Mouse (Mus musculus) lung, postnatal 0 days (tissue): Measurements from ENCODE around the gene Calr4.

Source experiments
- CTCF ChIP-seq: IDR thresholded peaks from 2 replicates; pipeline ENCODE4 v1.5.1; 2016; ENCODE audit warnings: antibody characterized with exemption, mild to moderate bottlenecking
- EP300 ChIP-seq: IDR thresholded peaks from 2 replicates; pipeline ENCODE4 v1.6.1; 2016; ENCODE audit warnings: antibody characterized with exemption, mild to moderate bottlenecking, control low read depth

GRCm38 (mm10) chr4:109229766-109230279, 4.5 kb upstream of the Calr4 start:
- TF ChIP-seq CTCF (no peak), EP300 (no peak)
